In the genomic region with DNA sequence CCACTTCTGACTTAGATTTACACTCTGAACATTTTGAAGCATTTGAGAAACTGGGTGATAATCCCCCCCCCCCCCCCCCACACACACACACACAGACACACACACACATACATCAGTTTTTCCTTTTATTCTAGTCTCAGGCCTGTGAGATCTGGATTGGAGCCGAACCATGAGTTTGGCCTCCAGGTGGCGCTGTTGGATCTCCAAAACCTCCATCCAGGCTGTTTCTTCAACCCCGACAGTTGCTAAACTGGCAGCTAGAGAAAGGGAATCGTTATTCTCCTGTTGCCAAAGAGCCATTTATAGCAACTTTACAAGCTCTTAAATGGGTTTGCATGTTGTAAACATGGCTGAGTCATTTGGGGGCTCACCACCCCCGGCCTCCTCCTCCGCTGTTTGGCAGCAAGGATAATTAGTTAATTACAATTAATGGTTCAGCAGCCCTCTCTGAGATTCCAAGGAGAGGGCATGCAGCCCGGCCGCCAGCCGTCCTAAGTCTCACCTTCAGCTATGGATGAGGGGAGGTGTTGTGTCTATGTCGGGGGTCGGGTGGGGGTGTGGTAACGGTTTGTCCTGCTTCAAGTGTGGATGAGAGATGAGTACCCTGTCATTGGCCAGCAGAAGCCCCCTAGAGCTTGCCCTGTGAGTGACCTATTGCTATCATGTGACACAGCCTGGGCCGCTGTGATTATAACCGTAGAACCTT, we compare ENCODE assay signal across 8 mouse cellular contexts.
DNase-seq lines count a peak whose midpoint lies in the region; ATAC-seq and TF ChIP-seq lines count a peak whose summit lies in the region.
"Had no signal": no experiment of that assay in that cellular context is flagged by ENCODE, and none has a peak within 500 bp of the region (broad histone marks: within the 10 kb centered on the region; RNA-seq: fewer than 3 reads in every experiment).

No protein-coding gene starts in this region.

- ATAC-seq in midbrain, embryonic 13.5 days, result peak; percentile 63

- TF ChIP-seq POLR2A in bone marrow macrophage, adult 2 months (IDR thresholded peaks at IDR 0.05; ENCODE audit: borderline replicate concordance, low read depth, low read length), result no peak
- TF ChIP-seq POLR2A in embryonic fibroblast, embryonic 13.5 days (IDR thresholded peaks at IDR 0.05; ENCODE audit: low read depth, low read length), result no peak
- TF ChIP-seq POLR2A in spleen, adult 2 months (IDR thresholded peaks at IDR 0.05; ENCODE audit: low read depth, low read length), result no peak

- intact Hi-C loops in heart, postnatal 36 days (cut with DNase I), result loop anchor here (1.0 to 5.0 kb wide), 3 partner anchors 50 to 316 kb away; no protein-coding TSS in a partner anchor

- no peak overlapping the region for H3K9ac ChIP-seq in midbrain, embryonic 13.5 days (replicated peaks)

- TF ChIP-seq CTCF in bone marrow macrophage, adult 2 months (IDR thresholded peaks at IDR 0.05; ENCODE audit: low read depth, low read length), result peak; percentile 68
- TF ChIP-seq CTCF in embryonic fibroblast, embryonic 13.5 days (IDR thresholded peaks at IDR 0.05; ENCODE audit: borderline replicate concordance, insufficient read depth, low read length), result peak; percentile 62
- peak; percentile 66; the same call in 1 of the 2 replicates for TF ChIP-seq CTCF in spleen, adult 2 months (IDR thresholded peaks at IDR 0.05; ENCODE audit: extremely low read depth, insufficient read depth, insufficient read length, insufficient replicate concordance)

- H3K4me2 ChIP-seq in midbrain, embryonic 13.5 days (replicated peaks), result no peak overlapping the region

- no peak overlapping the region for H3K4me3 ChIP-seq in bone marrow macrophage, adult 2 months (ENCODE audit: insufficient read depth, low read length)
- no peak overlapping the region for H3K4me3 ChIP-seq in embryonic fibroblast, embryonic 13.5 days (ENCODE audit: insufficient read depth, low read length)
- H3K4me3 ChIP-seq in midbrain, embryonic 13.5 days (replicated peaks), result no peak overlapping the region
- no peak overlapping the region for H3K4me3 ChIP-seq in spleen, adult 2 months (ENCODE audit: extremely low read depth, insufficient read depth, insufficient read length)
- H3K4me3 ChIP-seq: megakaryocyte, embryonic 14.5 days had no signal

- H3K9me3 ChIP-seq in midbrain, embryonic 13.5 days, result no peaks in the 10 kb centered on the region
- H3K9me3 ChIP-seq: megakaryocyte, embryonic 14.5 days had no signal

- H3K27ac ChIP-seq in bone marrow macrophage, adult 2 months (ENCODE audit: insufficient read depth, low read depth, low read length), result no peak overlapping the region
- no peak overlapping the region for H3K27ac ChIP-seq in embryonic fibroblast, embryonic 13.5 days (ENCODE audit: insufficient read depth, low read length)
- H3K27ac ChIP-seq in midbrain, embryonic 13.5 days, result no peak overlapping the region
- H3K27ac ChIP-seq in spleen, adult 2 months (ENCODE audit: insufficient read depth, low read length), result no peak overlapping the region

- 59% methylated on average over 14 of the region's 14 CpGs for WGBS in midbrain, embryonic 13.5 days
- 61% methylated on average over 14 of the region's 14 CpGs for WGBS in spleen, adult 2 months

- no peaks in the 10 kb centered on the region for H3K4me1 ChIP-seq in bone marrow macrophage, adult 2 months (ENCODE audit: control insufficient read depth, insufficient read depth, low read length)
- no peaks in the 10 kb centered on the region for H3K4me1 ChIP-seq in embryonic fibroblast, embryonic 13.5 days (ENCODE audit: control insufficient read depth, insufficient read depth, low read length)
- H3K4me1 ChIP-seq in midbrain, embryonic 13.5 days (replicated peaks), result no peaks in the 10 kb centered on the region
- no peaks in the 10 kb centered on the region for H3K4me1 ChIP-seq in spleen, adult 2 months (ENCODE audit: control insufficient read depth, insufficient read depth, insufficient read length)
- H3K4me1 ChIP-seq: megakaryocyte, embryonic 14.5 days had no signal

- no peaks in the 10 kb centered on the region for H3K27me3 ChIP-seq in midbrain, embryonic 13.5 days
- no peaks in the 10 kb centered on the region for H3K27me3 ChIP-seq in spleen, adult 2 months (ENCODE audit: control insufficient read depth, insufficient read depth, low read length)

- peak; percentile 91 for DNase-seq in MN1 (ENCODE audit: low spot score)
- DNase-seq in heart, postnatal 36 days, result peak; percentile 74 to 85
- peak; percentile 38 to 93 for DNase-seq in left cerebral cortex, adult 9 months (ENCODE audit: low spot score in 2 of 2)
- peak in 1 of 2 experiments; percentile 40 for DNase-seq in spleen, adult 2 months (ENCODE audit: low read depth in 1 of 2, low spot score in 2 of 2)

- H3K36me3 ChIP-seq in midbrain, embryonic 13.5 days, result no peaks in the 10 kb centered on the region
- H3K36me3 ChIP-seq in spleen, adult 2 months (ENCODE audit: control insufficient read depth, insufficient read depth, low read length), result no peaks in the 10 kb centered on the region
